Mouse (Mus musculus): ENCODE data around the gene Gdnf. TPM values are rescaled to one million over a fixed set of nuclear protein-coding genes. Genes with fewer than 3 reads are reported as not detected.
A peak's percentile ranks its signal among the peaks of the same experiment; 100 is the strongest.

Gene Gdnf
- polyA plus RNA-seq, 2 experiments = 0.01 to 0.06 TPM

- DNase-seq (ENCODE audit: low read depth in 3 of 3, low spot score in 3 of 3) = no peak
Observed at GRCm38 (mm10) chr15:7811253-7811625, 593 bp downstream of the Gdnf start.

GRCm38 (mm10) chr15:7811856-7812733 is 1.4 kb downstream of the Gdnf start:
- no peaks in the 10 kb centered on the region for H3K36me3 ChIP-seq (replicated peaks; ENCODE audit: control insufficient read depth, insufficient read depth, low read depth)
- no peaks in the 10 kb centered on the region for H3K9me3 ChIP-seq (ENCODE audit: control insufficient read depth, low read length)
- ATAC-seq (ENCODE audit: insufficient read depth) = no peak
- WGBS (ENCODE audit: insufficient replicate concordance) = 7% methylated on average over 24 of the region's 24 CpGs
- H3K4me1 ChIP-seq (replicated peaks; ENCODE audit: control insufficient read depth in 2 of 2, insufficient read depth in 2 of 2, low read length in 1 of 2) = no peaks in the 10 kb centered on the region
- no peak overlapping the region for H3K4me3 ChIP-seq (ENCODE audit: insufficient read depth in 1 of 2, low read depth in 2 of 2, low read length in 2 of 2)
- peaks cover 94% of the 10 kb centered on the region for H3K27me3 ChIP-seq (ENCODE audit: control insufficient read depth, insufficient read depth, low read length)
- H3K27ac ChIP-seq = no peak overlapping the region
- no peak overlapping the region for H3K4me2 ChIP-seq (ENCODE audit: low read depth)
- TF ChIP-seq CTCF (IDR thresholded peaks at IDR 0.05; ENCODE audit: low read depth) (no peak), EP300 (IDR thresholded peaks at IDR 0.05; ENCODE audit: low read depth) (no peak)
- no peak for DNase-seq (ENCODE audit: low read depth in 3 of 3, low spot score in 3 of 3)
- H3K9ac ChIP-seq (replicated peaks) = no peak overlapping the region

More at GRCm38 (mm10) chr15:7811253-7811625, 593 bp downstream of the Gdnf start:
- H3K27ac ChIP-seq = no peak overlapping the region
- no peak for ATAC-seq (ENCODE audit: insufficient read depth)
- 2% methylated on average over 11 of the region's 11 CpGs for WGBS (ENCODE audit: insufficient replicate concordance)
- no peak overlapping the region for H3K4me3 ChIP-seq (ENCODE audit: insufficient read depth in 1 of 2, low read depth in 2 of 2, low read length in 2 of 2)
- H3K4me1 ChIP-seq (replicated peaks; ENCODE audit: control insufficient read depth in 2 of 2, insufficient read depth in 2 of 2, low read length in 1 of 2) = no peaks in the 10 kb centered on the region
- TF ChIP-seq CTCF (IDR thresholded peaks at IDR 0.05; ENCODE audit: low read depth) = no peak
- no peak for TF ChIP-seq EP300 (IDR thresholded peaks at IDR 0.05; ENCODE audit: low read depth)
- H3K27me3 ChIP-seq (ENCODE audit: control insufficient read depth, insufficient read depth, low read length) = peaks cover 92% of the 10 kb centered on the region
- H3K4me2 ChIP-seq (ENCODE audit: low read depth) = peak overlapping the region; percentile 23
- no peaks in the 10 kb centered on the region for H3K9me3 ChIP-seq (ENCODE audit: control insufficient read depth, low read length)
- no peak overlapping the region for H3K9ac ChIP-seq (replicated peaks)
- H3K36me3 ChIP-seq (replicated peaks; ENCODE audit: control insufficient read depth, insufficient read depth, low read depth) = no peaks in the 10 kb centered on the region

- TF ChIP-seq CTCF (IDR thresholded peaks at IDR 0.05; ENCODE audit: low read depth) = peak; percentile 60
- TF ChIP-seq EP300 (IDR thresholded peaks at IDR 0.05; ENCODE audit: low read depth) = no peak
Observed at GRCm38 (mm10) chr15:7812872-7813530, 2.4 kb downstream of the Gdnf start.

GRCm38 (mm10) chr15:7813531-7814370 is 3.1 kb downstream of the Gdnf start:
- H3K4me3 ChIP-seq (ENCODE audit: insufficient read depth in 1 of 2, low read depth in 2 of 2, low read length in 2 of 2) = peak overlapping the region in 1 of 2 experiments; percentile 1; a peak in 1 of 4 replicates
- TF ChIP-seq CTCF (IDR thresholded peaks at IDR 0.05; ENCODE audit: low read depth) (no peak), EP300 (IDR thresholded peaks at IDR 0.05; ENCODE audit: low read depth) (no peak)
- H3K4me1 ChIP-seq (replicated peaks; ENCODE audit: control insufficient read depth in 2 of 2, insufficient read depth in 2 of 2, low read length in 1 of 2) = no peaks in the 10 kb centered on the region
- H3K9ac ChIP-seq (replicated peaks) = no peak overlapping the region
- no peak for ATAC-seq (ENCODE audit: insufficient read depth)
- H3K27me3 ChIP-seq (ENCODE audit: control insufficient read depth, insufficient read depth, low read length) = peaks cover 85% of the 10 kb centered on the region
- H3K9me3 ChIP-seq (ENCODE audit: control insufficient read depth, low read length) = no peaks in the 10 kb centered on the region
- WGBS (ENCODE audit: insufficient replicate concordance) = under 1% methylated on average over 40 of the region's 45 CpGs
- no peak overlapping the region for H3K27ac ChIP-seq
- peak overlapping the region; percentile 37 for H3K4me2 ChIP-seq (ENCODE audit: low read depth)
- DNase-seq (ENCODE audit: low read depth in 3 of 3, low spot score in 3 of 3) = no peak
- no peaks in the 10 kb centered on the region for H3K36me3 ChIP-seq (replicated peaks; ENCODE audit: control insufficient read depth, insufficient read depth, low read depth)

More at GRCm38 (mm10) chr15:7812872-7813530, 2.4 kb downstream of the Gdnf start:
- Histone ChIP-seq H3K27ac (no peak overlapping the region), H3K4me3 (ENCODE audit: insufficient read depth in 1 of 2, low read depth in 2 of 2, low read length in 2 of 2) (no peak overlapping the region), H3K27me3 (ENCODE audit: control insufficient read depth, insufficient read depth, low read length) (peaks cover 93% of the 10 kb centered on the region), H3K9ac (replicated peaks) (no peak overlapping the region), H3K36me3 (replicated peaks; ENCODE audit: control insufficient read depth, insufficient read depth, low read depth) (no peaks in the 10 kb centered on the region), H3K4me2 (ENCODE audit: low read depth) (no peak overlapping the region; the same call in 1 of the 2 replicates), H3K4me1 (replicated peaks; ENCODE audit: control insufficient read depth in 2 of 2, insufficient read depth in 2 of 2, low read length in 1 of 2) (no peaks in the 10 kb centered on the region), H3K9me3 (ENCODE audit: control insufficient read depth, low read length) (no peaks in the 10 kb centered on the region)
- ATAC-seq (ENCODE audit: insufficient read depth) (no peak), DNase-seq (ENCODE audit: low read depth in 3 of 3, low spot score in 3 of 3) (no peak)
- WGBS (ENCODE audit: insufficient replicate concordance) = 2% methylated on average over 41 of the region's 41 CpGs
